Mouse (Mus musculus): ENCODE results near the gene Larp7.

- TF ChIP-seq CTCF (IDR thresholded peaks at IDR 0.05; ENCODE audit: insufficient read depth, low read length) (no peak), POLR2A (IDR thresholded peaks at IDR 0.05; ENCODE audit: borderline replicate concordance, extremely low read depth, low read depth, low read length) (no peak)
These were observed 12.0 kb upstream of the Larp7 start for GRCm38 (mm10) chr3:127565129-127565528.
